Mouse (Mus musculus) embryonic facial prominence, embryonic 13.5 days (tissue): Measurements from ENCODE around the gene Rtraf. TPM values are rescaled to one million over a fixed set of nuclear protein-coding genes. Genes with fewer than 3 reads are reported as not detected.
"Not testable (repeated sequence)": the region's sequence is repeated elsewhere in the genome, so short reads cannot be mapped to it uniquely, and the experiment has no call there.

Experiments
- ATAC-seq: fragments of 200-750 bp; cut with Nextera tagmentation; 2 replicates; pipeline ENCODE4 v1.8.0; 2017; ENCODE audit warnings: low read depth; ENCODE audit not compliant: insufficient number of reproducible peaks, insufficient read depth, low FRiP score, low TSS enrichment
- H3K27ac ChIP-seq: fragments of 300-500 bp; sonication (generic); 2 replicates; pipeline ENCODE4 v1.5.1; 2015; ENCODE audit warnings: moderate library complexity, mild to moderate bottlenecking, inconsistent platforms
- H3K27me3 ChIP-seq: fragments of 300-500 bp; sonication (generic); 2 replicates; pipeline ENCODE4 v1.6.1; 2015; ENCODE audit warnings: mild to moderate bottlenecking, inconsistent platforms
- H3K36me3 ChIP-seq: fragments of 300-500 bp; sonication (generic); 2 replicates; pipeline ENCODE4 v1.6.1; 2015; ENCODE audit warnings: mild to moderate bottlenecking, inconsistent platforms
- H3K4me1 ChIP-seq: fragments of 300-500 bp; sonication (generic); 2 replicates; pipeline ENCODE4 v1.6.1; 2015; ENCODE audit warnings: inconsistent platforms
- H3K4me2 ChIP-seq: fragments of 300-500 bp; sonication (generic); 2 replicates; pipeline ENCODE4 v1.6.1; 2015; ENCODE audit warnings: moderate library complexity, mild to moderate bottlenecking, inconsistent platforms
- H3K4me3 ChIP-seq: fragments of 300-500 bp; sonication (generic); 2 replicates; pipeline ENCODE4 v1.5.1; 2015; ENCODE audit warnings: mild to moderate bottlenecking, inconsistent platforms
- H3K9ac ChIP-seq: fragments of 300-500 bp; sonication (generic); 2 replicates; pipeline ENCODE4 v1.6.1; 2015; ENCODE audit warnings: mild to moderate bottlenecking, inconsistent platforms
- H3K9me3 ChIP-seq: fragments of 300-500 bp; sonication (generic); 2 replicates; pipeline ENCODE4 v1.6.1; 2016; ENCODE audit warnings: inconsistent platforms
- WGBS: fragments of 180-500 bp; shearing (Covaris S2); methylation state at CpG from one replicate; pipeline ENCODE4 v1.1.7; 2015; ENCODE audit warnings: mixed read lengths; 5-methylcytosine and 5-hydroxymethylcytosine counted together
- polyA plus RNA-seq: library from polyadenylated mRNA; unstranded; fragments of >200 nt; fragmentation: Nextera tagmentation; extraction: Ambion mirVana; gene quantifications from 2 replicates; pipeline ENCODE4 v1.2.1, GENCODE M21; 2015

Gene Rtraf
- polyA plus RNA-seq = 242 and 247 TPM in 2 replicates

DNA sequence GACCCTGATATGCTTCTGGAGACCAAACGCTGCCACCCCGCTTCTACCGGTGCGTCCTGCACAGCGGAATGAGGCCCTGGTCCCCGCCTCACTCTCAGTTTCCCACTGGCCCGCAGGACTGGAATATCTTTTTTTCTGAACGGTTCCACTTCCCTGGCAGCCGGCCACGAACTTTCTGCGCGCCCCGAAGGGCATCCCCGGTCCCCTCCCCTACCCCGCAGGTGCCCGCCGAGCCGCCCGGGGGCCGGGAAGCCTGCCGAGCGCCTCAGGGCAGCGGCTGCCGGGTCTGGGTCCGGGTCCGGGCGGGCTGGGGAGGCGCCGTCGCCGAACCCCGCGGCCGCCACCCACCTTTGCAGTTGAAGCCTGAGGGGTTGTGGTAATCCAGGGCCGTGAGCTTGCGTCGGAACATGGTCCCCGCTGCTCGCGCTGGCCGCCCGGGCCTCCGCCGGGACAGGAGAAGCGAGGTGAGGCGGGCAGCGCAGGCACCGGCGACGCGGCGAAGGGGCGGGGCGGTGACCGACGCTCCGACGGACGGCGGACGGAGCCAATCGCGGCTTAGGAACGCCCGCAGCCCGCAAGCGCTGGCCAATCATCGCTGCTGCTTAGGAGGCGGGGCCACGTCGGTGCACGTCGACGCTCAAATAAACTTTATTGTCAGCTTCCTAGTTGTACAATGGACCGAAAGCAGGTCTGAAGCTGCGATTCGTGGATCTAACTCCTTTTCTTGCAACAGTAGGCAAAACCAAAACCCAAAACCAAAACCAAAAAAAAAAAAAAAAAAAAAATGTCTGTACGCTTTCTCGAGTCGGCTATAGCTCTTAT is at the start of gene Rtraf:
Rtraf (minus strand) TSS at position 504 of the 822 bp plus-strand sequence.
- Histone ChIP-seq H3K4me2 (peak within 1 kb of the TSS; percentile 77), H3K27me3 (no peaks in the 10 kb centered on the region), H3K36me3 (peaks cover 30% of the 10 kb centered on the region), H3K4me1 (peaks cover 11% of the 10 kb centered on the region), H3K27ac (peak within 1 kb of the TSS; percentile 84), H3K4me3 (peak within 1 kb of the TSS; percentile 75), H3K9me3 (no peaks in the 10 kb centered on the region), H3K9ac (peak within 1 kb of the TSS; percentile 97)
- under 1% methylated on average over 80 of the region's 80 CpGs for WGBS
- ATAC-seq = peak; percentile 96

DNA sequence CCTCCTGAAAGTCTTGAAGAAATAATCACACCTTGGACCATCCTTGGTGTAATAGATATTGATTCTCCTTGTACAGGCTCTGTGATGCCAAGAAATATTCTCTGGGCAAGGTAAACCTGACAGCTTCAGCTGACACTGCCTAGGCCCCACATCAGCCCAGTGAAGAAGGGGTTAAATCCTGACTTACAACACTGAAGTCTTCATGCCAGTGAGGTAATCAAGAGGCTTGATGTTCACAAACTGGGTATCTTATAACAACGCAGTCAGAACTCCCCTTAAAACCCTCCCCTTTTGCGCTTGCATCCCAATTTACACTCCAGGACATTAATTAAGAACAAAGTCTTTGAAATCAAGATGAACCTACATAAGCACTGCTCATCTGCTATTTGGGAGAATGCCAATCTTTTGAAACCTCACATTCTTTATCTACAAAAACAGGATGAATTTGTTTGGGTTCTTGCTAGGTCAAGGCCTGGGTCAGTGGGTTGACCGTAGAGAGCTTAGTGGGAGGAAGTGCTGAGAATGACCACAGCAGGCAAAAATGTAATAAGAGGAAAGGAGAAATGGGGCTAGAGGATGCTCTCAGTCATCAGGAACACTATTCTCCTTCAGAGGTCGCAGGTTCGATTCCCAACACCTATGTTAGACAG is 43.8 kb upstream of the Rtraf start:
- H3K9ac ChIP-seq = no peak overlapping the region
- H3K4me3 ChIP-seq = no peak overlapping the region
- WGBS = 57% methylated on average over 5 of the region's 5 CpGs
- no peak overlapping the region for H3K4me2 ChIP-seq
- H3K36me3 ChIP-seq = no peaks in the 10 kb centered on the region
- H3K27ac ChIP-seq = no peak overlapping the region
- H3K4me1 ChIP-seq = no peaks in the 10 kb centered on the region
- H3K9me3 ChIP-seq = no peaks in the 10 kb centered on the region
- ATAC-seq = no peak
- no peaks in the 10 kb centered on the region for H3K27me3 ChIP-seq

DNA sequence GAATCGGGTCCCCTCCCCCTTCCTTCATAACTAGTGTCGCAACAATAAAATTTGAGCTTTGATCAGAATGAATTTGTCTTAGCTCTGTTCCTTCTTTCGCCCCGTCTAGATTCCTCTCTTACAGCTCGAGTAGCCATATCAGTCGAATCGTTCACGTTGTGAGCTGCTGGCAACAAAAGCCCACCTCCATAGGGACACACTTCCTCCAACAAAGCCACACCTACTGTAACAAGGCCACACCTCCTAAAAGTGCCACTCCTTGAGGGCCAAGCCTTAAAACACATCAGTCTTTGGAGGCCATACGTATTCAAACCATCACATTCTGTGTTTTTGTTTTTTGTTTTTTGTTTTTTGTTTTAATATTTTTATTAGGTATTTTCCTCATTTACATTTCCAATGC is 41.5 kb upstream of the Rtraf start:
- H3K9me3 ChIP-seq, H3K27me3 ChIP-seq, H3K27ac ChIP-seq, H3K36me3 ChIP-seq, H3K9ac ChIP-seq, H3K4me1 ChIP-seq, H3K4me2 ChIP-seq, ATAC-seq, H3K4me3 ChIP-seq: not testable (repeated sequence)
- WGBS = 84% methylated on average over 9 of the region's 9 CpGs

DNA sequence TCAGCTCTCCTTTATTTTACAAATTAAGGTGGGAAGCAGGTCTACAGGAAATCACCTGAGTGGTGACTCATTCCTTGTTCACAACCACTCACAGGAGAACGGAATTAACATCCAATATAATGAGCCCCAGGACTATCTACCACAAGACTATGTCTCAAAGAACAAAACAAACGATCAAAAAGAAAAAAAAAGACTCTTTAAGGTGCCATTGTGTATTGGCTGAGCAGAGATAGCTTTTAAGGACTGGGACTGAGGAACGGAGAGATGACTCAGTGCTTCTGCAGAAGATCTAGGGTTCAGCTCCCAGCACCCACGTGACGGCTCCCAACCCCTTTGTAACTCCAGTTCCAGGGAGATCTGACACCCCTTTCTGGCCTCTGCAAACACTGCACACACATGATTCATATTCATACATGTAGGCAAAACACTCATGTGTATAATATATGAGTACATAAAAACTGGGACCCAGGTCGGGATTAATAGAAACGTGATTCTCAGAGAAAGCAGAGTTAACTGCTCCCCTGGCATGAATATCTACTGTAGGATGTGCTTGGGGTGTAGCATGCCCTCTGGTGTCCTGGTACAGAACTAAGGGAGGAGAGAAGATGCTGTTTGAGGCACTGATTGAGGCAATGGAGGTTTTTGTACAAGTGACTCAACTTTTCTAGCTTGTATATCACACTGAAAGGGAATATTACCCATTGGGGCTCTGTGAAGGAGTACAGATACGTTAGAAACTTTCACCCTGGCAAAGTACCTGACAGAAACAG is 37.9 kb upstream of the Rtraf start:
- Histone ChIP-seq H3K4me3 (no peak overlapping the region), H3K9ac (no peak overlapping the region), H3K27ac (no peak overlapping the region), H3K27me3 (no peaks in the 10 kb centered on the region), H3K36me3 (no peaks in the 10 kb centered on the region), H3K9me3 (no peaks in the 10 kb centered on the region), H3K4me2 (no peak overlapping the region), H3K4me1 (no peaks in the 10 kb centered on the region)
- WGBS = 84% methylated on average over 8 of the region's 8 CpGs
- ATAC-seq = no peak

DNA sequence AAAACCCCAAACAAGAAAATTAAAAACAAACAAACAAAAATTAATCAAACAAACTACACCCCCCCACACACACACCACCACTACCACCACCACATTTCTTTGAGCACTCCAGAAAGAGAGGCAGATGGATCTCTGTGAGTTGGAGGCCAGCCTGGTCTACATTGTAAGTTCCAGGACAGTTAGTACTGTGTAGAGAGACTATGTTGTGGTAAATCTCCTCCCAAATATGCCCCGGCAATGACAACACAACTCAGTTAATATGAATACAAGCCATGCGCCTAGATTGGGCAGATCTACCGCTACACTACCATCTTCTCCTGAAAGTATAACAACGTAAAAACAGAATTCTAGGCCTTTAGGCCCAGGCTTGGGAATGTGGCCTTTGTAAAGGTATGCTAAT is 36.7 kb upstream of the Rtraf start:
- Histone ChIP-seq H3K4me1 (no peaks in the 10 kb centered on the region), H3K27me3 (no peaks in the 10 kb centered on the region), H3K4me3 (no peak overlapping the region), H3K27ac (no peak overlapping the region), H3K9me3 (no peaks in the 10 kb centered on the region), H3K4me2 (no peak overlapping the region), H3K36me3 (no peaks in the 10 kb centered on the region), H3K9ac (no peak overlapping the region)
- 90% methylated on average over 4 of the region's 4 CpGs for WGBS
- no peak for ATAC-seq

DNA sequence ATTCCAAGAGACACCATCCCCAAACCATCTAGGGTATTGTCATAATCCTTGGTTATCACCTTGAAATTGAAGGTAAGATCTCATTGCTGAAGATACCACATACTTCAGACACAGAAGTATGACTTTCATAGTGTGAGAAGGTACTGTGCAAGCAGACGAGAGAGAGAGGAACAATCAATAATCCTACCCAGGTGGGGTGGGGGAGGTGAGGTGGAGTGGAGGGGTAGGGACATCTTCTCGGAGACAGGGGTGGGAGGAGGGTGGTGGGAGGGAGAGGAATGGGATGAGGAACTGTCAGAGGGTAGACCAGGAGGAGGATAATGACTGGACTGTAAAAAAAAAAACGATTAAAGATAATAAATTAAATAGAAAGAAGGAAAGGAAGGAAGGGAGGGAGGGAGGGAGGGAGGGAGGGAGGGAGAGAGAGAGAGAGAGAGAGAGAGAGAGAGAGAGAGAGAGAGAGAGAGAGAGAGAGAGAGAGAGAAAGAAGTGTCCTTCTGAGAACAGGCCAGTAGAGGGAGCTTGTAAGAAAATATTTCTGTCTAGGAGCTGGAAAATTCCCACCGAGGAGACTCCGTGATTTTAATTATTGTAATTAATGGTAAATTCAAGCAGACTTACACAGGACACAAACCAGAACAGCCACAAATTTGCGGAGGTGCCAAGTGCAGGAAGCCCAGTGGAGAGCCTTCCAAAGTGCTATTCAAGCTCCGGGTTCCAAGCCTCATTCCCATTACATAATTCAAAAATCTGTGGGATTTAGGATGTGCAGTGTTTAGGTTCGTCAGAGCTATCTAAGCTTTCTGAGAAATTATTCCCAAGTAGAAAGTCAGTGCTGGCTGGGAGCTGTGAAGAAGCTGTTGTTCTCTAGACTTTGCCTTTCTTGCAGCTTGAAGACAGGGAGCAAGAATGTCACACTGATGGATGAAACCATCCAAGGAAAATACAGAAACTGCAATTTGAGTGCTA is 35.5 kb upstream of the Rtraf start:
- no peaks in the 10 kb centered on the region for H3K4me1 ChIP-seq
- no peak overlapping the region for H3K4me2 ChIP-seq
- H3K27me3 ChIP-seq = no peaks in the 10 kb centered on the region
- no peaks in the 10 kb centered on the region for H3K9me3 ChIP-seq
- no peak for ATAC-seq
- no peak overlapping the region for H3K9ac ChIP-seq
- no peaks in the 10 kb centered on the region for H3K36me3 ChIP-seq
- WGBS = 50% methylated on average over 8 of the region's 8 CpGs
- H3K27ac ChIP-seq = no peak overlapping the region
- no peak overlapping the region for H3K4me3 ChIP-seq

DNA sequence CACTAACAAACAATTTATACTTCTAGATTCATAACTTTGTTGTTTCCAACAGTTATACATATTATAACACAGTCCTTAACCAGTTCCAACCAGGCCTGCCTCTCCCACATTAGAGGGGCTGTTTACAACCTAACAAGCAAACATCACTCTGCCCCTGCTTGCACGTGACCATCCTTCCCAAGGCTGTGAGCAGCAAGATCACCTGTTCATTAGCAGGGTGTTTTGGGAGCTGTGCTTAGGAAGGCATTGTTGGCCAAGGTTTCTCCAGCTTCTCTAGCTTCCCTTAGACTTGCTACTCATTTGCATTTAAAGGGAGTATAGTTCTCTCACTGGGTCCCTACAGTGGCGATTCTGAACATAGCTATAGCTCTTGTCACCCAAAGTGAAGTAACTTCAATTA is 34.7 kb upstream of the Rtraf start:
- H3K36me3 ChIP-seq = no peaks in the 10 kb centered on the region
- ATAC-seq = no peak
- no peak overlapping the region for H3K27ac ChIP-seq
- H3K4me3 ChIP-seq = no peak overlapping the region
- no peaks in the 10 kb centered on the region for H3K27me3 ChIP-seq
- no peak overlapping the region for H3K4me2 ChIP-seq
- WGBS = 82% methylated on average over 2 of the region's 2 CpGs
- no peak overlapping the region for H3K9ac ChIP-seq
- H3K4me1 ChIP-seq = peaks cover 4% of the 10 kb centered on the region; the same call in 1 of the 2 replicates
- H3K9me3 ChIP-seq = no peaks in the 10 kb centered on the region

DNA sequence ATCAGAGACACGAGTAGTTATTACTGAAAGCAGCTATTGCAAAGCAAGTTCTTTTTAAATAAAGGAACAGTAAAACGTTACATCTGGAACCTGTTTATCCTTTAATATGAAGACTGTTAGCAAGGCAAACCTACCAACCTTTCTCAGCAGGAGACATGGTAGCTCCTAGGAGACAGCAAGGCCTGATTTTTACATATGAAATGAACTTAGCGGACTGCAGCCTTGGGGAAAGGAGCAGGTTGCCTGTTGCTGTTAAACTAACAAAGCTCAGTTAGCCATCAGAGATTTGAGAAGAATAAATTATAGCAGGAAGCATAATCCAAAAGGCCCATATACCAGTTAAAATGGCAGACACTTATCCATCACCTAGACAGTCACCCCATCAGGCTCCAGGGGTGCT is 29.8 kb upstream of the Rtraf start:
- no peaks in the 10 kb centered on the region for H3K9me3 ChIP-seq
- no peak overlapping the region for H3K27ac ChIP-seq
- WGBS = 40% methylated on average over 3 of the region's 3 CpGs
- H3K4me2 ChIP-seq = no peak overlapping the region
- H3K36me3 ChIP-seq = no peaks in the 10 kb centered on the region
- ATAC-seq = no peak
- no peaks in the 10 kb centered on the region for H3K27me3 ChIP-seq
- no peak overlapping the region for H3K9ac ChIP-seq
- peaks cover 4% of the 10 kb centered on the region; the same call in 1 of the 2 replicates for H3K4me1 ChIP-seq
- no peak overlapping the region for H3K4me3 ChIP-seq

DNA sequence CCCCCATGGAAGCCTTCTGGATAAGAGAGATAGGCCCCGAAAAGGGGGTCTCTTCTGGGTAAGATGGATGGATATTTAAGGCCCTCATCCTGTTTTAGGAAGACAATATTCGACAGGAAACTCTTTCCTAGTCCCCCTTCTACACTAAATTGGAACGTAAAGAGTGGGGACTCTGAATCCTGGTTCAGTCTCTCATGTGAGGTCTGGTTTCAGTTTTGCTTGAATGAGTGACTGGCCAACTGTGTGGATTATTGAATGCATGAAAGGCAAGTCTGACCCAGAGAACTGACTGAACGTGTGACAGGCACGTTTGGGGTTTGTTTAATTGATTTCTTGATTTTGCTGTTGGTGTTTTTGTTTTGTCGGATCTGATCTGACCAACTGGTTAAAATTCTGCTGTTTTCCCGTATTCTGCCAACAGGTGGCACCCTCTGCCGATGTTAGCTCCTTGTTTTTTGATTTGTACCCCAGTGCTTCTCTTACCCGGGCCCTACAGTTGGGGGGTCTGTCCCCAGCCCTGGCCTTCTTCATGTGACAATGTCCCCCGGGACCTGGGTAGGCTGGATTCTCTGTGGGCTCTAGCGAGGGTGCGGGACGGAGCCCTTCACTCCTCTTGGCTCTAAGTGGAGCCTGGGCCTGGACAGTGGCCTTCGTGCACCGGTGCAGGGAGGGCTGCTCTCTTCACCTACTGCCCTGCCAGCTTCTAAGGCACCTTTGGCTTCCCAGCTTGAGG is 16.1 kb upstream of the Rtraf start:
- peak overlapping the region; percentile 63 for H3K9ac ChIP-seq
- no peak overlapping the region for H3K27ac ChIP-seq
- H3K4me2 ChIP-seq = peak overlapping the region; percentile 53
- H3K9me3 ChIP-seq = no peaks in the 10 kb centered on the region
- 22% methylated on average over 15 of the region's 15 CpGs for WGBS
- peak overlapping the region; percentile 22 for H3K4me3 ChIP-seq
- H3K27me3 ChIP-seq = no peaks in the 10 kb centered on the region
- H3K36me3 ChIP-seq = no peaks in the 10 kb centered on the region
- H3K4me1 ChIP-seq = no peaks in the 10 kb centered on the region
- no peak for ATAC-seq

DNA sequence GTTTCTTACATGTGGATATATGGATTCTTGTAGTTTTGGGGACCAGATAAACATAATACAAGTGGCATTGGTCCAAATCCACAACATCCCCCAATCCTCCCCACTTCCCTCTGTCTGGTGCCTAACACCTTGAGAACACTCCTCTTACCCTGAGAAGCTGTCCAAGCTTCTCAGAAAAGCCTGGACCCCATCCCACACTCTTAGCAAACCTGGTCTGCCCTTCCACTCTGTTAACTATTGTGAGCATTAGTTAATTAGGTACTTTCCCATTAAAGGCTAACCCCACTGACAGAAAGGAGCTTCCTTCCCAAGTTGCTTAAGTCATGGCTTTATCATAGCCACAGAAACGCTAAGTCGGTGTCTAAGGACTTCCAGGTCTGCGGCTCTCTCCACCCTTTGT is 12.7 kb upstream of the Rtraf start:
- Histone ChIP-seq H3K4me2 (no peak overlapping the region), H3K4me1 (no peaks in the 10 kb centered on the region), H3K27me3 (no peaks in the 10 kb centered on the region), H3K9me3 (no peaks in the 10 kb centered on the region), H3K4me3 (no peak overlapping the region), H3K36me3 (no peaks in the 10 kb centered on the region), H3K27ac (no peak overlapping the region), H3K9ac (no peak overlapping the region)
- ATAC-seq = no peak
- WGBS = 84% methylated on average over 3 of the region's 3 CpGs
